Mouse (Mus musculus): ENCODE measurements around the gene Dnajb12.

Dnajb12 gene

GRCm38 (mm10) chr10:59879255-59880028, at the start of gene Dnajb12:
Dnajb12 (plus strand) TSS chr10:59879556.
- peak; percentile 98 for DNase-seq

- DNase-seq = no peak
Measured at GRCm38 (mm10) chr10:59829886-59830285, 49.5 kb upstream of the Dnajb12 start.

- no peak for DNase-seq
Measured at GRCm38 (mm10) chr10:59831950-59832349, 47.4 kb upstream of the Dnajb12 start.

GRCm38 (mm10) chr10:59835301-59836155, 43.8 kb upstream of the Dnajb12 start:
- DNase-seq = no peak

GRCm38 (mm10) chr10:59837490-59837889, 41.9 kb upstream of the Dnajb12 start:
- no peak for DNase-seq

GRCm38 (mm10) chr10:59841434-59841833, 37.9 kb upstream of the Dnajb12 start:
- DNase-seq = no peak

- no peak for DNase-seq
Measured at GRCm38 (mm10) chr10:59843125-59843524, 36.2 kb upstream of the Dnajb12 start.

- no peak for DNase-seq
Measured at GRCm38 (mm10) chr10:59844686-59845085, 34.7 kb upstream of the Dnajb12 start.

- DNase-seq = no peak
Measured at GRCm38 (mm10) chr10:59846416-59846815, 32.9 kb upstream of the Dnajb12 start.

GRCm38 (mm10) chr10:59848079-59848877, 31.1 kb upstream of the Dnajb12 start:
- no peak for DNase-seq

- DNase-seq = no peak
Measured at GRCm38 (mm10) chr10:59848953-59849352, 30.4 kb upstream of the Dnajb12 start.

- no peak for DNase-seq
Measured at GRCm38 (mm10) chr10:59849371-59849770, 30.0 kb upstream of the Dnajb12 start.

GRCm38 (mm10) chr10:59857157-59857556, 22.2 kb upstream of the Dnajb12 start:
- no peak for DNase-seq

GRCm38 (mm10) chr10:59860684-59861083, 18.7 kb upstream of the Dnajb12 start:
- no peak for DNase-seq

- DNase-seq = no peak
Measured at GRCm38 (mm10) chr10:59861201-59861600, 18.2 kb upstream of the Dnajb12 start.

- no peak for DNase-seq
Measured at GRCm38 (mm10) chr10:59862816-59863440, 16.4 kb upstream of the Dnajb12 start.

GRCm38 (mm10) chr10:59863620-59864019, 15.7 kb upstream of the Dnajb12 start:
- DNase-seq = peak; percentile 28

- no peak for DNase-seq
Measured at GRCm38 (mm10) chr10:59864232-59864875, 15.0 kb upstream of the Dnajb12 start.

GRCm38 (mm10) chr10:59864884-59865726, 14.3 kb upstream of the Dnajb12 start:
- DNase-seq = peak; percentile 87

- DNase-seq = no peak
Measured at GRCm38 (mm10) chr10:59868266-59868665, 11.1 kb upstream of the Dnajb12 start.

- DNase-seq = no peak
Measured at GRCm38 (mm10) chr10:59870038-59870437, 9.3 kb upstream of the Dnajb12 start.

Data from embryo, embryonic 11 days (tissue).